Mouse (Mus musculus) right cerebral cortex, postnatal 25 days (tissue): ENCODE measurements around the gene Msi1.

Experiments
- DNase-seq: peaks from one replicate; pipeline ENCODE4 v3.0.0; 2022

The Msi1 gene

DNA sequence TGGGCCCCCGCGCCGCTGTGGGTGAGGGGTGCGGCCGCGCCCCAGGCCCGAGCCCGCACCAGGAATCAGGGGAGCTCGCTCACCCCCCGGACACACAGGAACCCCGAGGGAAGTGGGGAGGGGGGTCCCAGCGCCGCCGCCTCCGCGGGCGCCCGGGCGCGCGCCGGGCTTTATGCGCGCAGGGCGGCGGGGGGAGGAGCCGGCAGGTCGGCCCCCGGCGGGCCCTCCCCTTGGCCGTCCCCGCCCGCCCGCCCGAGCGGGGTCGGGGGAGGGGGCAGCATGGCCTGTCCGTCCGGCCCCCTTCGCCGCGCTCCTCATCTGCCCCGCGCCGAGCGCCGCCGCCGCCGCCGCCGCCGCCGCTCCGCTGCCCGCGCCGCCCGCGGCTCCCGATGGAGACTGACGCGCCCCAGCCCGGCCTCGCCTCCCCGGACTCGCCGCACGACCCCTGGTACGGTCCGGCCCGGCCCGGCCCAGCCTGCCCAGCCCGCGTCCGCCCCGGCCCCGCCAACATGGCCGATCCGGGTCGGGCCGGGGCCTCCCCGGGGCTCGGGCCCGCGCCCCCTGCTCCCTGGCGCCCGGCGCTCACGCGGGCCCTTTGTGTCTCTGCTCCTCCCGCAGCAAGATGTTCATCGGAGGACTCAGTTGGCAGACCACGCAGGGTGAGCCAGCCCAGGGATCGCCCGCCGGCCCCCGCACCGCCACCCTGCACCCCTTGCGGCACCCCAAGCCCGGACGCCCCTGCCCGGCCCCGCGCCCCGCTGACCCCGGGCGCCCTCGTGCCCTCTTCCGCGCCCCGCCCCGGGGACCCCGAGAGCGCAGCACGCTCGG, at the start of gene Msi1:
Msi1 (plus strand) TSS at position 241 of the 828 bp plus-strand sequence.
- peak; percentile 47 for DNase-seq

DNA sequence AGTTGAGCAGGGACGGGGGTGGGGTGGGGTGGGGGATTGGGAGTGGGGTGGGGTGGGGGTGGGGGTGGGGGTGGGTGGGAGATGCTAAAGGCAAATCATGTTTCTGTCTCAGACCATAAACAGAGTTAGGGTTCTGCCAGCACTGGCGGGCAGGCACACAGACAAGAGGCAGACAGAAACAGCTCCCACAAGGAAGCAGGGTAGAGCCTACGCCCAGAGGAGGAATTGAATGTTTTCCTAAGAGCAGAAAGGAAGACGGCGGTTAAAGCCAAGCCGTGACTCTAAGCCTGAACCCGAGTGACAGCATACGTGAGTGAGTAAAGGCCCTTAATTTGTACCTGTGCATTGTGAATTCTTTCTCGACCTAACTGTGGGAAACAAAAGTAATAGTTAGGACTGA, 37.5 kb upstream of the Msi1 start:
- no peak for DNase-seq

DNA sequence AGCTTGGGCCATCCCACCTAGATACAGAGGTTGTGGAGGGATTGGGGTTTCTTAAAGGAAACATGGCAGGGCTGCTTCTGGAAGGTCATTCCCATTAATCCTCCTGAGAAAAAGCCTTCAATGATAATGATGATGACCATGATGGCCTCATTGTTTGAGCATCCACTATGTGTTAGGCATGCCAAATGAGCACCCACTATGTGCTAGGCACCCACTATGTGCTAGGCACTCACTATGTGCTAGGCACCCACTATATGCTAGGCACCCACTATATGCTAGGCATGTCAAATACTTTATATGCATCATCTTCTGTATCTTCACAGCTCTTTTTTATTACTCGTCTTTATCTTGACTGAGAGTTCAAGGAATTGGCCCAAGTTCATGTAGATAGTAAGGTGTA, 36.4 kb upstream of the Msi1 start:
- no peak for DNase-seq

DNA sequence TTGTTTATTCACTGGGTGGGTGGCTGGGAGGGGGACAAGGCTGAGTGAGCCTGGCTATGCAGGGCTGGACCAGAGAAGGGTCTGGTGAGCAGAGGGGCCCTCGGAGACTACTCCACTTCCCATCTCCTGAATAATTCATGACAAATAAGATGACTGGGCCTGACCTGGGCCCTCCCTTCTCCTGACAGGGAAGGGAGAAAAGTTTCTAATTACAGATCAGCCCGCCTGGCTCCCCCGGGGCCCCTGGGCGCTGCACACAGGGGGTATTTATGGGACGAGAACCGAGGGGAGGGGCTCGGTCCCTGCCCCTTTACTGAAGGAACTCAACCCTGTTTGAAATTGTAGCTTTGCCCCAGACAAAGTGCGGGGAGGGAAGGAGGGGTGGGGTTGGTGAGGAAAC, 35.2 kb upstream of the Msi1 start:
- no peak for DNase-seq

DNA sequence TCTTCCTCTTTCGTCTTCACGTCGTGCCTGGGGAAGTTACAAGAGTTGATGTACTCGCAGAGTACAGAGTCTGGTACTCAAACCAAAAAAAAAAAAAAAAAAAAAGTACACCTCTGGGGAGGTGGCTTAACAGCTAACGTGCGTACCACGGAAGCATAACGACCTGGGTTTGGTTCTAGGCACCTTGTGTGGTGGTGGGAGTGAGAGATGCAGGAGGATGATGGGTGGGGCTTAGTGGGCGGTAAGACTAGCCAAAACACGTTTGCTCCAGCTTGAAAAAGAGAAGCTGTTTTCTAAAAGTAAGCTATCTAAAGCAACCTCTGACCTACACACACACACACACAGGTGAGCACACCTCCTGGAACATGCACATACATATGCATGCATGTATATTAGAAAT, 34.6 kb upstream of the Msi1 start:
- no peak for DNase-seq

DNA sequence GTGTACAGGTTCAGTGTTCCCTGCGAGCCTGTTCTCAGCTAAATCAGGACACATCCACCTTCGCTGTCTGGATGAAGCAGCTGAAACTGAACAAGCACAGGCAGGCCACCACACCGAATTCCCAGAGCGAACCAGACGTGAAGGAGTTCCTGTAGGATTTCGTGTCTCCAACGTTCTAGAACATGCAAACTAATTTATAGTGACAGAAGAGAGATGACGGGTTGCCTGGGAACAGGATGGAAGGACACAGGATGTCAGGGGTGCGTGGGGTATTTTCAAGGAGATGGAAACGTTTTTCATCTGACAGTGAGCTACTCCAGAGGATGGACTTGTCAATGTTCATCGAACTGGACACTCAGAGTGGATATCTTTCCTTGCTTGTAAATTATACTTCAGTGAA, 32.7 kb upstream of the Msi1 start:
- DNase-seq: no peak

DNA sequence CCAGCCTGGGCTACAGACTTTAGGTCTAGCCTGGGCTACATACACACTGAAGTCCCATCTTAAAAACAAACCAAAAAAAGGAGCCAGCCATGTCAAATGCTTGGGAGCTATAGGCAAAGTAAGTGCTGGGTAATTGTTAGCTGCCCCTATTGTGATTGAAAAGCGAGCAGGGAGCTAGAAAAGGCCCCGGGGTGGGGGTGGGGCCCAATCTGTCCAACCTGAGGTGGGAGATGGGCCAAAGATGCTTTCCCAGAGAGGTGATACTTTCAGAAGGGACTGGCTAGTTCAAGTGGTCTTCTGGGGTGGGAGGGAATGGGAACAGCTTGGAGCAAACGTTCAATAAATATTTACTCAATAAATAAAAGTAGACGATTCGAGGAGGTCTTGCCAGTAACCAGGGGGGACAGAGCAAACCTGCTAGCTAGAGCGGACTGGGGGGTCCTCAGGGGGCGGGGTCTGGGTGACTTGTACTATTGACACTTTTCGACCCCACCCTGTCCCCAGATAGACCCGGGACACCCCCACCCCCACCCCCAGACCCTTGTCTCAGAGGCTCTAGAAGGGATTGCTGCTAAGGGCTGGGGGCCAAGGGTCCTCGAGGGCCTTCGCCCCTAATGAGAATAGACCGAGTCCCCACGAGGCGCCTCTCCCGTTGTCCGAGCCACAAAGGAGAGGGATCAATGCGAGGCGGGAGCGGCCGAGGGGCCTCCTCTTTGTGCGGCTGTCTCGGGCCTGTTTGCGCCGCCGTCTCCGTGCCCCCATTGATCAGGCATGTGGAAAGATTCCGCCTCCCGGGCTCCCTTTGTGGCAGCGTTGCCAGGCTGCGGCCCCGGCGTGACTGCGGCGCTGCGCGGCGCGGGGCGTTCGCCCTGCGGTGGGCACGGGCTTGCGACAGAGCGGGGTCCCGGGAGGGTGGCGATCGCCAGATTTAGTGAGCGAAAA, 31.3 kb upstream of the Msi1 start:
- peak; percentile 50 for DNase-seq

DNA sequence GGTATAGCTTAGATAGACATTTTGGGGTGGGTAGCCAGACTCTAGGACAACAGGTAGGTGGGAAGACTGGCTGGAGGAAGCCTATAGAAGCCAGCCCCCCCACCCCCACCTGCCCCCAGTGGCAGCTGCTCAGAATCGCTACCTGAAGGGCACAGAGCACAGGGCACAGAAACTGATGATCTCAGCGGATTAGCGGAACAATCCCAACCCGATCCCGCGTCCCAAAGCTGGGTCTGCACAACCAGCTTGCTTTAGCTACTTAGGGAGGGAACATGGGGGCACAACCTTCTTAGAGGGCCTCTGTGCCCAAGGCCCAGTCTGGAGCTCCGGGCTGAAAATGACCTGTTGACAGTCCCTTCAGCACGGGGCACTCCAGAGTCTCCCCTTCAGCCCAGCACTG, 27.3 kb upstream of the Msi1 start:
- DNase-seq: no peak

DNA sequence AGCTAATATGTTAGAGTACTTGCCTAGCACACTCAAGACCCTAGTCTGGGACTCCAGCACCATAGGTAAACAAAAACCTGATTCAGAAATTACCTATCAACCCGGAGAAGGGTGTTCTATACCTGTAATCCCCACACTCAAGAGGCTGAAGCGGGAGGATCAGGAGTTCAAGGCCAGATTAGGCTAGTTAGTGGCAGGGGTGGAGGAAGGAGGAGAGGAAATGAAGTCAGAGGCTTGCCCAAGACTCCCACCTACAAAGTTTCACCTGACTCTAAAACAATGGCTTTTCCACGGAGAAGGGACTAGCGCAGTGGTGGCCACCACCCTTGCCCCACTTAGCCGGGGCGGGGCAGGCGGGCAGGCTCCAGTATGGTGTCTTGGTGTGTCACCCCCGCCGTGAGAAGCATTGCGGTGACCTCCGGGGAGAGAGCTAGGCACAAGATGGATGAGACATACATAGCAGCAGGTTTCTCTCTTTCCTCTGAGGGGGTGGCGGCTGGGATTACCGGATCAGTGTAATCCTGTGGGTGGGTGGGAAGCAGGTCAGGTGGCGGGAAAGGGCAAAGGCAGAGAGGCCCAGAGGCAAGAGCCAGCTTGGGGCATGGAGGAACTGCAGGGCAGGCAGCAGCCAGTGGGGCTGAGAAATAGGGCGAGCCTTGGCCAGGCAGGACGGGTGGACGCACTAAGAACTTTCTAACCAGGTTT, 25.8 kb upstream of the Msi1 start:
- no peak for DNase-seq

DNA sequence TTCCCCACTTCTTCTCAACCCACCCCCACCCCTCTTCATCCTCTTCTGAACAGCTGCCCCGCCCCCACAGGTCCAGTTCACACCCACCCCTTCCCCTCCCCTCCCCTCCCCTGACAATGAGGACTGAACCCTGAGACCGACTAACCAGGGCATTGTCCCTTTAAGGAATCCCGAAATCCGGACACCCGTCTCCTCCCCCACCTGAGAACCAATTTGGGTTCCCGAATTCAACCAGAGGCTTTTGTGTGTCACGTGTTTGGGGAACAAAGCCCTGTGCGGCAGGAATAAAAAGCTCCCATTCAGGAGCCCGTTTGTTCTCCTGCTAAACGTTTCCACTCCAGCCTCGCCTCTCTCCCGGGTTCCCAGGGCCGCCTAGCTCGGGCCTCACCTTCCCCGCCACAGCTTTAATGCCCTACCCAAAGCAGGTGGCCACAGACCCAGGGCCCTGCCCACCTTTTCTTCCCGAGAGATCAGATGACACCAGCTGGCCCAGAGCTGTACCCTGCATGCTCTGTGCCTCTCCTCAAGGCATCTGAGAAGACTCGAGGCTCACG, 25.1 kb upstream of the Msi1 start:
- DNase-seq: peak; percentile 27

DNA sequence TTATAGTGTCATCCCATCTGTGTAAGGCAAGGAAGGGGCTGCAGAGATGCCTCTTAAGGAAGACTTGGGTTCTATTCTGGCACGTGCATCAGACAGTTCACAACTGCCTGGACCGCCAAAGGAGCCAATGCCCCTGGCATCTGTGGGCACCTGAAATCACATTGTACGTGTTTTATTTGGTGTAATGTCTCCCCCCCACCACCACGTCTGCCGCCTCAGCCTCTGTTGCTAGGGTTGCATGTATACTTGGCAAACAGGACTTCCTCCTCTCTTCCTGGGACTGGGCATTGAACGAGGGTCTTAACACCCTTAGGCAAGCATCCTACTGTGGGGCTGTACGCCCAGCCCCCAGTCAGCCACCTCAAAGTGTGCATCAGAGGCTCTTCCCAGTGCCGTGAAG, 24.2 kb upstream of the Msi1 start:
- no peak for DNase-seq

DNA sequence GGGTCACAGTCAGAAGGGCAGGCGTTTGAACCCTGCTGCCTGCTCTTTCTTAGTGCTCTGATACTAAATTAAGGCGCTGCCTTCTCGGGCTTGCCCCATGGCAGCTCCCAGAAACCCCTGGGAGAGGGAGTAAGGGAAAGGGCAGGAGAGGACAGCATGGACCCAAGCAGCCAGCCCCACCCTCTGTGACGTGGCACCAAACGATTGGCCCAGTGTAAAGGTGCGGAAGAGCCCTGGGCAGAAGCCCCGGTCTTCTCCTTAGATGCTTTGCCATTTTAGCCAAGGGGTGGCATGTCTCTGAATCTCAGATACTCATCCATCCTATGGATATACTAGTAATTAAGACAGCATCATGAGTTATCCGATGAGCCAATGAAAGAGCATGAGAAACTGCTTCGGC, 21.3 kb upstream of the Msi1 start:
- no peak for DNase-seq

DNA sequence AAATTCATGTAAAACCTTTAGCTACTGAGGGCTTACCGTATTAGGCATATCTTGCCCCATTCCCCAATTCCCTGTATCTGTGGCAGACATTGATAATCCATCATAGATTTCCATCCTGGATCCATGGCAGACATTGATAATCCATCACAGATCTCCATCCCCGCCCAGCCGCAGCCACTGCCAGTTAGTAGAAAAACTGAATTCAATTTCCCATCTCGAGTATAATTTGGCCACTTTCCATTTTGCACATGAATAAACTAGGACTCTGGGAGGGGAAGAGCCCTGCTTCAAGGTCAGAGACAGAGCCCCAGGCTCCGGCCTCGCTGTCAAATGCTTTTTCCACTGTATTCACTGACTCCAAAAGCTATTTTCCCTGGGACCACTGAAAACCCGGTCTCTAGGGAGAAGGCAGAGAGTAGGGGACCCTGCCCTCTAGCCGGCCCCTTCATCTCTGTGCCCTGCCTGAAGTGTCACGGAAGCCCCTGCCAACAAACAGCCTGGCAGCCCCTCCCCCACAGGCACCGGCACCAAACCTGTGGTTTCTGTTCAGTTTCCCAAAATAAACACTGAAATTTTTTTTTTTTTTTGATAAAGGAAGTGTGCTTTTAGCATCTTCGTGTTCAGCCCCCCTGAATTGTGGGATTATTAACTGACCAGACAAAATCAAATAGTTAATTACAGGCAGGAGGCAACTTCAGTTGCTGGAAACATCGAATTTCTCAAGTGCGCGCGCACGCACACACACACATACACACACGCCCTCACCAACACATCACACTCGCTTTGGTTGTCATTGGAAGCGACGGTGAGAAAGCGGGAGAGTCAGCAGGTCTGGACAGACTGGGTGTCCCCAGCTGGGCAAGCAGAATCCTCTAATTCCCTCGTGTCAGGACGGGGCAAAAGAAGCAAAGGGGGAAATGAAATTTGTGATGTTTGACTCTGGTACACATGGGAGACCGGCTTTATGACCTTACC, 14.0 kb upstream of the Msi1 start:
- DNase-seq: no peak

DNA sequence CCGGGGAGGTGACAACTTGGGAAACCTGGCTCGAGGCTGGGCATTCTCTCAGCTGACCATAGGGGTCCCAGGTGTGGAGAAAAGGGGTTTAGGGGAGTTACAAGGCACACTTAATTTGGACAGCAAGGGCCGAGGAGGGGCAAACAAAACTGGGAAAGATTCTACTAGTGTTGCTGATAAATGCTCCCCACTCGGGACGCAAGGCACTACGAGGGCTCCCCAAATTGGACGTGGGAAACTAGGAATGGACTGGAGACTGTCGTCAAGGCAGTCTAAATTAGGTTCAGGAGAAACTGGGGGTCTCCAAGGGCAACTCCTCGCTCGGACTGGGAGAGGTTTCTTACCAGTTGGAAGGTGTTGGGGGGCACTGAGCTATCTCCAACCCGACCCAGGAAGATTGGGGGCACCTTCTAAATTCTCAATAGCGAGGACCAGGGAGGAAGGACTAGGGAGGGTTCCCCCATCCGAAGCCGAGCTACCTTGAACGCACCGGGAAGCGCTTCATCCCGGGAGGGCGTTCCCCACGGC, 504 bp upstream of the Msi1 start:
- DNase-seq: no peak

DNA sequence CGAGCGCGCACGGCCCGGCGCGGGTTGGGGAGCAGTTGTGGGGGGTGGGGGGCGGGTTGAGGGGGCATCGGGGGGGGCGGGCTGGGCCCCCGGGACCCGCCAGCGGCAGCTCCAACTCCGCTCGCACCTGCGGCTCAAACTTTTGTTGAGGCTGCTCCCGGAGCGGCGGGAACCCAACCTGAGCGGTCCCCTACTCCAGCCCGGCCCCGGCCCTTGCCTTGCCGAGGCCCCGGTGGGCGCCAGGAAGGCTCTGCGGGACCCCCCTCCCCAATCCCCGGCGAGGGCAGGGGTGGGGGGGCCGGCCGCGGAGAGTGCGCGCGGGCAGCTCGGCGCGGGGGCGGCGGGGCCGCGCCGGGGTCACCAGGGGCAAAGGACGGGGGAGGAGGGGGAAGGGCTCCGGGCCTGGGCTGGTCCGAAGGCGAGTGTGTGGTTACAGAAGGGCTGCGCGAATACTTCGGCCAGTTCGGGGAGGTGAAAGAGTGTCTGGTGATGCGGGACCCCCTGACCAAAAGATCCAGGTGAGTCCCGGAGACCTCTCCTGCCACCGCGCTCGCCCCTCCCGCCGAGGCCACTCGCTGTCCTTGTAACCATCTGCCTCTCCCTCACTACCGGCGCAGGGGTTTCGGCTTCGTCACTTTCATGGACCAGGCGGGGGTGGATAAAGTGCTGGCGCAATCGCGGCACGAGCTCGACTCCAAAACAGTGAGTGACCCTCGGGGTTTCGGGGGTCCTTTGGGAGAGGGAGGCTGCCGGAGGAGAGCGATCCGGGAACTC, 975 bp downstream of the Msi1 start:
- DNase-seq: no peak

DNA sequence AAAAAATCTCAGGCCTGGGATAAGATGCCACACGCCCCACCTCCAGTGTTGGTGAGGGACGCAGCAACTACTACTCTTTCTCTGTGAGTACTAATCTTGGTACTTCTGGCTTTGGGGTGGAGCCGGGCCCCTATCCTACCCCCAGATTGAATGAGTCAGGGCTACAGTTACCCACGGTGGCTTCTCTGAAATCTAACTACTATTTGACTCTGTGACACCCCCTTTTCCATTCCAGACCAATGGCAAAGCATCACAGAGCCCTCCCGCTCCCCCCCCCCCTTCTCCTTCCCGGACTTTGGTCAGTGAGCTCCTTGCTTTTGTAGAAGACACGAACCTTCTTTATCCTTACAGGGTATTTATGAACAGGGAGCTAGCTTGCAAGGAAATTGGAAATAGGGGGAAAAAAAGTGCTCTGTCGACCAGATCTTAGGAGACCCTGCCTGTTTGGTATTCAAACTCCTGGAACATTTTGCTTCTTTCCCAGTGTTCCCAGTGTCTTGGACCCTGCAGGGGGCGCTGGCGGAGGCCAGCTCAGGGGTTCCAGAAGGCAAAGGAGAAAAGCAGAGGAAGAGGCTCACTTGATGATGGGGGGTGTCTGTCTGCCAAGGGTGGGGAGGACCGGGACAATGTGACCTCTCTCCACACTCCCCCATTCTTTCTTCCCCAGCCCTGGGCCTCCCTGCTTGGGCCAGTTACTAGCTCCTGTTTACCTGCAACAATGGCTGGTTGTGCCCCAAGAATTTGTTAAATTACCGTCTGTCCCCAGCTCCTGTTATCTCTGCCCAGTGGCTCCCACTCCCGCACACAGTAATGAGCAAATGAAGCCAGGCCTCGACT, 1.9 kb downstream of the Msi1 start:
- DNase-seq: no peak

DNA sequence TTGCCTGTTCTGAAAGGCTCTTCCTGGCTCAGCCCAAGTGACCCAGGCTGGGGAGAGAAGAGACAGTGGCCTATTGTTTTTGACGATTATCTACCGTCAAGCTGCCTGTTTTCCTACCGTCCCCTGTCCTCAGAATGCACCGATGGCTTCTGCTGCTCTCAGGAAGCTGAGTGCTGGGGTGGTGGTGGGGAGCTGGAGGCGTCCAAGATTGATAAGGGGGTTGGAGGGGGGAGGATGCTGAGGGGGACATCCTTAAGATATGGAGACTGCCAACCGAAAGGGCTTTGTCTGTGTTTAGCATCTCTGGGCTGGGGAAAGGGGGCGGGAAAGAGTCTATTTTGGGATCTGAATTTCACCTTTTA, 2.5 kb downstream of the Msi1 start:
- DNase-seq: no peak

DNA sequence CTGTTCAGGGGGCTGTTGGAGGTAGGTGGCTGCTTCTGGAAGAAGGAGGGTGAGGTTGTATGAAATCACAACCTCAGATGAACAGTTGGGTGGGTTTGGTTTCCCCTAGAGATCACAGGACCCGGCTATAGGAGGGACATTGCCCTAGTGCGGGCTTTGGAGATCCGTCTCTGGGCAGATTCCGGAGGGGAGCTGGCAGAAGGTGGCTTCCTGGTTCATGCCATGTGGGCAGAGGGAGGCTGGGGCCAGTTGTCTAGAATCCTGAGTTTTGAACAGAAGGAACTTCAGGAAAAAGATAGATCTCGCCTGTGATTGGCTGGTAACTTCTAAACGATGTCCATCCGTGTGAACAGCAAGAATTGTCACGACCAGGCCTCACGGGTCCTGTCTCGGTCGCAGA, 3.0 kb downstream of the Msi1 start:
- no peak for DNase-seq

DNA sequence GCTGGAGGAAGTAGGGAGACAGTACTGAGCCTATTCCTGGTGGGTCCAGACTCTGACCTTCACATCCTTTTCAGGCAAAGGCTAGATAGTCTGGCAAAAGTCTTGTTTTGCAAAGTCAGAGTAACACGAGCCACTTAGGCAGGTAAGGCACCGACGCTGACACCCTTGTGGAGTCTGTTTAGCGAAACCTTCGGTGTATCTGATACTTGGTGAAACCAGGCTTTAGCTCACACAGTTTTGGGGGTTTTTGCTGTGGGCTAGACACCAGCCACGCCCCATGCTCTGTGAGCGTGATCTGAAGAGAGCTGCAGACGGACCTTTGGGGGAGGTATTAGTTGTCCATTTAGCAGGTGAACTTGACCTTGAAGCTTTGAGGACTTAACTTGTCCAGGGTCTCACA, 3.8 kb downstream of the Msi1 start:
- DNase-seq: no peak

DNA sequence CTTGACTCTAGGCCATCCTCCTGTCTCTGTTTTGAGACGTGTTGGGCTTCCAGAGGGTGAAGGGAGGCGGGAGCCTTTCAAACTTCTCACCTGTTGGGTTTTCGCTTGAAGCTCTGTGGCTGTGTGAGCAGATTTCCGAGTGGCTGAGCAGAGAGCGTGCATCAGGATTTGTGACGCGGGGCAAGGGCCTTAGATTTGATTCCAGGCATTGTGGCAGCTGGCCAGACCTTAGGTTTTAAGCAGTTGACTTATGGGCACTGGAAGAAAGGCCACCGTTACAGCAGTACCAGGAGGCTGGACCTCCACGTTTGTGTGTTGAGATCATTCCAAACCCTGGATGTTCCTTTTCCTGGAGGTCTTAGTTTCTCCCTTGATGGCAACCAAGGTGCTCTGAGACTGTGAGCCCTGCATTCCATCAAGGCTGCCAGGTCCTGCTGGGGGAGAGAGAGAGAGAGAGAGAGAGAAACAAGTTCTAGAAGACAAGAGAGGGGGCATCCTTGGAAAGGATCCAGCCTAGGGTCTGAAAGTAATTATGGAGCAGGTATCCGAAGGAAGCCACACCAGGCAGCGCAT, 5.0 kb downstream of the Msi1 start:
- DNase-seq: no peak
